Mouse (Mus musculus): Measurements from ENCODE around the gene Gm20388.

Gm20388 gene

DNA sequence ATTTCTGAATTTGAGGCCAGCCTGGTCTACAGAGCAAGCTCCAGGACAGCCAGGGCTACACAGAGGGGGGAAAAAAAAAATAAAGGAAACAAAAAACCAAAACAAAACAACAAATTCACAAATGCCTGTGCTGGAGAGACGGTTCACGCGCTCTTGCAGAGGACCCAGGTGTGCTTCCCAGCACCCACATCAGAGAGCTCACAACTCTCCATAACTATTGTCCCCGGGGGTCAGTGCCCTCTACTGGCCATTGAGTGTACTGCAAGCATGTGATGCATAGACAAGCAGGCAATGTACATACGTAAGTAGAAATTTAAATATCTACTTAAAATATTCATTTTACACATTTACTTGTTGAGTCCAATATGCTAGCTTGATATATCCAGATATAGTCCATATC, 683.9 kb downstream of the Gm20388 start:
- no peak for DNase-seq (ENCODE audit: low spot score in 2 of 2)

DNA sequence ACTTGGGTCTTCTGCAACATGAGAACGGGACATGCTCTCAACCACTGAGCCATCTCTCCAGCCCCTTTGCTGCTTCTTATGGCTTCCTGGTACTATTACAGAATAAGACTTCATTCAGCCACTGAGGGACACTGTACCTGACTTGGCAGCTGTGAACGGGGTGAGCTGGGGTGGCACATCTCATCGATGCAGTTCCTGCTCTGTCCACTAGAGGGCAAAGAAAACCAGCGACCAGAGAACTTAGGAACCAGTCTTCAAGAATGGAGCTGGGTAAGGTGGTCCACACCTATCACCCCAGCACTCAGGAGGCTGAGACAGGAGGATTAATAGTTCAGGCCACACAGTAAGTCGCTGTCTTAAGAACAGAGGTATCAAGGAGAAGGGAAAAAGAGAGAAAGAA, 685.3 kb downstream of the Gm20388 start:
- DNase-seq (ENCODE audit: low spot score in 2 of 2), result no peak

DNA sequence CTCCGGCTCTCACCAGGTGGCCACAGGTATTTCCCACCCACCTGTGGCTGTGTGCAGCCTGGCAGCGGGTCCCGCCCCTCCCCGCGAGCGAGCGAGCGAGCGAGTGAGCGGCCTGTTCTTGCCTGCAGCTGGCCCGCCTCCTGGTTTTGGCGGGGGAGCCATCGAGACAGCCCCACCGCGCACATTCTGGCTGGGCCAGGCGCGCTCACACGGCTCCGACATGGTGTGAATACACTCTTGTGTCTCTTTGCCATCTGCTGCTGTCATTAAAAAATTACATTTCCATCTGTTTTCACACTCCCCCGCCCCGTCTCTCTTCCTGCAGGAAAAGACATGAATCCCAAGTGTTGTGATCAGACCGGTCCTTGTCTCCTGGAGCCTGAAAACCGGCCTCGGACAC, 687.9 kb downstream of the Gm20388 start:
- peak; percentile 85 to 90 for DNase-seq (ENCODE audit: low spot score in 2 of 2)

DNA sequence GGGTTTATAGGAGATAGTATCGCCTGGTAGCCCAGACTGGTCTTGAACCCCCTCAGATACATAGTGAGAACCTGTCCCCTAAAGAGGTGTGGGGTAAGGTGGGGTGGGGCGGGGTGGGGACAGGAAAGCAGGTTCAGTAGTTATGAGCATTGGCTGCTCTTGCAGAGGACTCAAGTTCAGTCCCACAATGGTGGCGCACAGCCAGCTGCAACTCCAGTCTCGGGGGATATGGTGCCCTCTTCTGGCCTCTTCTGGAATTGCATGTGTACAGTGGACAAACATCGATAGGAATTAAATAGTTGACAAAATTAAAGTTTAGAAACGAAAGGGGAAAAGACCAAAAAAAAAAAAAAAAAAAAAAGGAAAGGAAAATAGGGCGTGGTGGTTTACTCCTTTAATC, 688.9 kb downstream of the Gm20388 start:
- peak in 1 of 2 experiments; percentile 54 for DNase-seq (ENCODE audit: low spot score in 2 of 2)

DNA sequence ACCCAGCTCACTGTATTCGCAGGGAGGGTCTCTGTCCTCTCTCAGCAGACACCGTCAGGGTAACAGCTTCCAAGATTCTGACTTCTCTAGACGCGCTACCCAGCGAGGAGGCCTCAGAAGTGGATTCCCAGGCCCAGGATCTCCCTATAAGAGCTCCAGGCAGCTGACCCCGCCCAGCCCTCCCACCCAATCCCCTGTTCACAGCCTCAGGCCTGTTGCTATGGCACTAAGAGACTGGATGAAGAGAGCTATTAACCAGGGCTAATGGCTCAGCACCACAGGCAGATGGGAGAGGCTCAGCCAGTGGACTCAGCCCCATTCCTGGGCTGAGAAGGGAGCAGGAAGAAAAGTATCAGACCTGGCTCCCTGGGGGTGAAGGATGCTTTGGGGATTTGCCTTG, 692.0 kb downstream of the Gm20388 start:
- no peak for DNase-seq (ENCODE audit: low spot score in 2 of 2)

DNA sequence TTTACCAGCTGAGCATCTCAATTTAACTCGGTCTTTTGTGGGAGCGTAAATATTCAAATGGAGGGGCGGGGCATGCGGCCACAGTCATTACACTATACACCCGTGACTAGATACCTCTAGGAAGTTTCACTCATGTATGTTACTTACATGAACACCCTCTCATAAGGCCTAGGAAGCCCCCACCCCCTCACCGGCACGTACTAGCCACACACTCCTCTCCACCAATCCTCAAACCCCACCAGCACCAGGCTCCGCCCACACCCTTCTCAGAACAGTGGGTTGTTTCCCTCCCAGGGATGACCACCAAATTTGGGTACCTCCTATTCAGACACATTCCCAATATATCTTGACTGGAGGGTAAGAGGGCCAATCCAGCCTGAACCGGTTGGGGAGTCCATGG, 696.8 kb downstream of the Gm20388 start:
- no peak for DNase-seq (ENCODE audit: low spot score in 2 of 2)

DNA sequence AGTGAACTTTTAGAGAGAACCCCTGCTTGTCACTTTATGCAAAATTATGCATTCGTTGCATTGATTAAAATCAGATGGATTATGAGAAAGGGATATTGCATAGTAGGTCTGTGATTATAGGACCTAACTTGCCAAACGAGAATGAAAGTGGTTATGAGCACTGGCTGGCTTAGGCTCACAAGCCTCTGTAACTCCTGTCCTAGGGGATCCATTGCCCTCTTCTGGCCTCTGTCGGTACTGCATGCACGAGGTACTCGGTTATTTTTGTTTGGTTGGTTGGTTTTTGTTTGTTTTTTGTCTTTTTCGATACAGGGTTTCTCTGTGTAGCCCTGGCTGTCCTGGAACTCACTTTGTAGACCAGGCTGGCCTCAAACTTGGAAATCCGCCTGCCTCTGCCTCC, 697.2 kb downstream of the Gm20388 start:
- DNase-seq (ENCODE audit: low spot score in 2 of 2), result peak; percentile 40 to 62

DNA sequence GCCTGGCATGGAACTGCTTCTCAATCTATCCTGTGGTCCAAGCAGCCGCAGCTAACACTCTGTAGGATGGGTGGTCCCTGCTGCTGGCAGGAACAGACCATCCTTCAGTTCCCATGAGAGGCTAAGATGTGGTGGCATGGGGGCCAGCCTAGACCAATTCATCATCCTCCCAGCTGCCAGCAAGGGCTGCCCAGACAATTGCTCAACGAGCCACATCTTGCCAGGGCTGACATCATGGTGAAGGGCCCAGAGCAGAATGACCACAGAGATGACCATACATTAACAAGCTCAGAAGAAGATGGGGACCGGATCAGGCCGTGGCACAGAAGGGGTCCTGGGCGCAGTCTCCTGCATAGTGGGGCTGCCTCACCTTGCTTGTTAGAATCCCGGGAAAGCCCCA, 700.2 kb downstream of the Gm20388 start:
- DNase-seq (ENCODE audit: low spot score in 2 of 2), result no peak

DNA sequence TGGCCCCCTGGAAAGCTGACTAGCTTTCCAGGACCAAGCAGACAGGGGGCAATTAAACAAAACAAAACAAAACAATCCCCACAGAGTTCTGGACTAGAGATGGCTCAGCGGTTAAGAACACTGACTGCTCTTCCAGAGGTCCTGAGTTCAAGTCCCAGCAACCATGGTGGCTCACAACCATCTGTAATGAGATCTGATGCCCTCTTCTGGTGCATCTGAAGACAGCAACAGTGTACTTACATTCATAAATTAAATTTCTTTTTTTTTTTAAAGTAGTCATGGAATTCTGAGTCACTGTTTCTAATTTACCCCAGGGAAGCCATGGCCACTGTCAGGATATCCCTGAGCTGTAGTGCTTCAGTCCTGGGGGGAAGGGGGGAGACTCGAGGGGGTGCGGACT, 703.9 kb downstream of the Gm20388 start:
- no peak for DNase-seq (ENCODE audit: low spot score in 2 of 2)

DNA sequence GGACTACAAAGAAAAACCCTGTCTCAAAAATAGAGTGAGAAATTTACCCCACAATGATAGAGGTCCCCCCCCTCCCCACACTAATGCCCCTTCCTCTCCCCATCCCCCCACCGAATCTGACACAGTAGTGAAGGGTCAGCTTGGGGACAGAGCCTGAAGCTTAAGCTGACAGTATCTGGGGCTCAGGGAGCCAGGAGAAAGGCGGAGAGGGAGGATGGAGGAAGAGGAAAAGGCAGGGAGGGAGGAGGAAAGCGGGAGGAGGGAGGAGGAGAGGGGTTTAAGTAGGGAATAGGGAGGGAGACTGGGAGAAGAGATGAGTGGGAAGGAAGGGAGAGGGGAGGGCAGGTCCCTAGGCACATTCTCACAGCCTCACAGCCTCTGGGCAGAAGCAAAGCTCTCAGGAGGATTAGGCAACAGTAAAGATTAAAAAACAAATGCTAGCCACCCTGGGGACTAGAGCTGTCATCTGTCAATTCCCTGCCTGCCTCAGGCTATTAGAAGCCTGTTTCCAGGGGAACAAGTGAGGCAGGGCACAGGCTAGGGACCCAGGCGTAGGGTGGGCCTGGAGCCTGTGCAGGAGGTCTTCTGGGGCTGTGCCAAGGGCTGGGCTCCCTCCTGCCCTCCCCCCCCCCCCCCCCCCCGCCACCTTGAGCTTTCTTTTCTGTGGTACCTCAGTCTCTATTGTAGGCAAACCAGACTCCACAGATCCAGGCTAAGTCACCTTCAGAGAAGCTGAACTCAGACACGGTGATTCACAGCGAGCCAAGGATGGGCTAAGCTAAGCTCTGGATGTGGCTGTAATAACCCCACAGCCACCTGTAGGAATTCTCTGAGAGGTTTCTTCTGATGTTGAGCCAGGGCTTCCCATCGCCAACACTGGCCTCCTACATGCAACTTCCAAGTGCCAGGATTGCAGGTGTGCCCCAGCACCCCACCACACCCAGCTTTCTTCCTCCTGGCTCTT, 706.3 kb downstream of the Gm20388 start:
- DNase-seq (ENCODE audit: low spot score in 2 of 2), result no peak

DNA sequence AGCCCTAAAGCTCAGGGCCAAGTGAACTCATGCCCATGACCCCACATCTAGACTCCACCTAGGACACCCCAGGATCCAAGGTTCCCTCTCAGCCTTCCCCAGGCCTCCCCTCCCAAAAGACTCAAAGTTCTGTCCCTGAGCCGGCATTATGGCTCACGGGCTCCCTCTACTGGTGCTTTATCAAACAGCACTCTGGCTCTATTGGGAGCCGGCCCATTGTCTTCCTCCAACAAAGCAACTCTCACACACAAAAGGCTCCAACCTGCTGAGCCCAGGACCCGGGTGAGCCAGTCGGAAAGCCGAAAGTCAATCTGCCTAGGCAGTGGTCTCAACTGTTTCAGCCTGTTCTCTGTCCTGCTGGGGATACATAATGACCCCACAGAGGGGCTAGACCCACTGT, 707.5 kb downstream of the Gm20388 start:
- peak in 1 of 2 experiments; percentile 49 for DNase-seq (ENCODE audit: low spot score in 2 of 2)

DNA sequence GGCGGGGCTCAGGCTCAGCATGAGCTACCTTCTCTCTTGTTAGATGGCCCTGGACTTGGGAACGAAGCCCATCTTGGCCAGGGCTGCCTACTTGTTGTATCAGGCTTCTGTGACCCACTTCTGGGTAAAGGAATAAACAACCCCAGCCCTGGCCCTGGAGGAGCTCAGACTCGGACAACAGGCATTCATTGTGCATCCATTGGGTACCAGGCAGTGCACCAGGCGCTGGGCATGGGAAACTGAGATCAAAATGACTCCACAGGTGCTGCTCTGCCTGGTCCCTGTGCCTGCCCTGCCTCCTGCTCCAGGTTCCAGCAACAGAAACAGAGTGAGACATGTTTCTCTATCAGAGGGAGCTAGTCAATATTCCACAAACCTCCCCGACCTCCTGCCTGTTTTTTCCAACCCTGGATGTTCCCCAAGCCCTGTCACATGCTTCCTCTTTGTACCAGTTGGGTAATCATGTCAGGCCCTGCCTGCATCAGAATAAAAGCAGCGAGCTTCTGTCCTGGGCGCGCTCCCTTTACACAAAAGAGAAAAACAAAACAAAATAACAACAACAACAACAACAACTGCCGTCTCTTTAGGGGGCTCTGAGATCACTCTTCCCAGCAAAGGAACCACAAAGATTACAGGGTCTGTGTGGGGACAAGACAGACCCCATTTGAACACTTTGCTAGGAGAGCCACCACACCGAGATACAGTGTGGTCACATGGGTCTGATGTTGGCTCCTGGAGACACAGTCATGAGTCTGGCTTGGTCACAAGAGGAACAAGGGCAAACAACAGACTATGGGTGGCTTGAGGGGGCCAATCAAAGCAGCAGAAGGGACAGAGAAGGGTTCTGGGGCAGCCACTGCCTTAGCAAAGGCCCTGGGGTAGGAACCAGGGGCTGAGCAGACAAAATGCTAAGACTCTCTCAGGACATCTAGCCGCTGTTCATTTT, 708.9 kb downstream of the Gm20388 start:
- DNase-seq (ENCODE audit: low spot score in 2 of 2), result peak; percentile 28 to 45

DNA sequence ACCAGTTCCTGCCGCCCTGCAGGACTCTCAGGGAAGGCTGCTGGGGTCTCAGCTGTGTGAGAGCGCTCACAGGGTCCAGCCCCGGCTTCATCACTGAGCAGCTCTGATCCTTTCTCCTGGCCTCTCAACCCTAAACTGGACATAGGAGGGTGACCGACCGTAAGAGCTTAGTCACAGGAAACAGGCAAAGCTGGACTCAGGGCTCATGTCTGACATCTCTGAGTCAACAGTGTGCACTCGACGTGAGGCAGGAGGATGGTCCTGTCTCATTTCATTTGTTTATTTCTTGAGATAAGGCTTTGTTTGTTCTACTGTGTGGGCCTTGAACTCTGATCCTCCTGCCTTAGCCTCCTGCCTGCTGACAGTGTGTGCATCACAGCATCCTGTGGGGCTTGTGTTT, 709.8 kb downstream of the Gm20388 start:
- no peak for DNase-seq (ENCODE audit: low spot score in 2 of 2)

DNA sequence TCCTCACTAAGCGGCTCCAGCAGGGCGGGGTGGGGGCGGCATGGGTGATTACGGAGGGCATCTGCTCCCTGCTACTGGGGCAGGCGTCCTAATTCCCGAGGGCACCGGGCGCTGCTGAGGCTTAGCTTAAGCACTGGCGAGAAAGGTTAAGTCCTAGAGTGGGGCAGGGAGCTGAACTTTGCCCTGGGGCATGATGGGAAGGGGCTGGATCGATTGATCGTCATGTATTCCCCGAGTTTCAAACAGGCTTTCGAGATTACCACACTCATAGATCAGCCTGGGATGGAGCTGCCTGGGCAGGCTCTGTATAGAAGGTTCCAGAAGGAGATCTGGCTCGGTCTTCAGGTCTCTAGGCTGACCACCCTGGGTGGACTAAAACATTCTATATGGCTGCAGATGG, 711.5 kb downstream of the Gm20388 start:
- DNase-seq (ENCODE audit: low spot score in 2 of 2), result no peak

DNA sequence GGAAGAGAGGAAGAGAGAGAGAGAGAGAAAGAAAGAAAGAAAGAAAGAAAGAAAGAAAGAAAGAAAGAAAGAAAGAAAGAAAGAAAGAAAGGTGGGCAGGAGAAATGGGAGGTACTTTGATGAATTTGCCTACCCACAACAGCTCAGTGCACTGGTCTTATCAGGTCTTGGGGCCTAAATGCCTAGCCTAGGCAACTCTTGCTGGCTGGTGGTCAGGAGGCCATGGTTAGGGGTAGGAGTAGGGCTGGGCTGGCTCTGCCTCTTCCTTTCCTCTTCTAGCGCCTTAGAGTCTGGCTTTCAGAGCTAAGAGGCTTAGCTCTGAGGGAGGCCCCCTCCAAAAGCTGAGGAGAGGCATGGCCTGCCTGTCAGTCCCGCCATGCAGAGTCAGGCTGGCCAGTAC, 713.0 kb downstream of the Gm20388 start:
- DNase-seq (ENCODE audit: low spot score in 2 of 2), result no peak

DNA sequence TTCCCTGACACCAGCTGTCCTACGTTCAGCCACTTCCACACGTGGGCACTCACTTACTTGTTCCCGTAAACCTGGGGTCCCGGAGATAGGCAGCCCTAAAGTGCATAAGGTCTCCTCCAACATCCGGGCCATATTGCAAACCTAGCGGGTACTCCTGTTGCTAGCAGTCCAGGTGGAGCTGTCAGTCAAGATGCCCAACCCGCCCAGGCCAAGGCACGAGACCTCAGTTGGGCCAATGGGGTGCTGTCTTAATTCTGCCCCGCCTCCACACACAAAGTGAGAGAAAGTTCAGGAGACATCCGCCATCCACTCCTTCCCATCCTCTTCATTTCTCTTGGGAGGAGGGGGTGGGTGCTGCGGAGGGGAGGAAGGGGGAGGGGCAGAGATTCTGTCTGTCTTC, 715.8 kb downstream of the Gm20388 start:
- no peak for DNase-seq (ENCODE audit: low spot score in 2 of 2)

DNA sequence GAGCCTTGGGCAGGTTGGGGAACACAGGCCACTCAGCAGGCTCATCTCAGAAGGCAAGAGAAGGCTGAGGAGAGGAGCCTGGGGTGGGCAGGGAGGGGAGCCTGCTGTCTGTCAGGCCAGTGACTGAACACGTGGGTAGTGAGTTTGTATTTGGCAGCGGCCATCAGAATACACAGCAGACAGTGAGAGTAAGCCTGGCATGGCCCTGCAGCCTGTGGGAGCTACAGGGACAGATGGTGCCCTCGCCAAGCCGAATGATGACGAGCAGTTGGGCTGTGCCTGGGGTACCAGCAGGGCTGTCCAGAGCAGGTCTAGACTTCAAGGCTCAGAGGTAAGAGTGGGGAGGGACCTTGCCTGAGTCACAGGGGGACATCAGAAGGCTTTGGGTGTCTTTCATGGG, 716.7 kb downstream of the Gm20388 start:
- no peak for DNase-seq (ENCODE audit: low spot score in 2 of 2)

DNA sequence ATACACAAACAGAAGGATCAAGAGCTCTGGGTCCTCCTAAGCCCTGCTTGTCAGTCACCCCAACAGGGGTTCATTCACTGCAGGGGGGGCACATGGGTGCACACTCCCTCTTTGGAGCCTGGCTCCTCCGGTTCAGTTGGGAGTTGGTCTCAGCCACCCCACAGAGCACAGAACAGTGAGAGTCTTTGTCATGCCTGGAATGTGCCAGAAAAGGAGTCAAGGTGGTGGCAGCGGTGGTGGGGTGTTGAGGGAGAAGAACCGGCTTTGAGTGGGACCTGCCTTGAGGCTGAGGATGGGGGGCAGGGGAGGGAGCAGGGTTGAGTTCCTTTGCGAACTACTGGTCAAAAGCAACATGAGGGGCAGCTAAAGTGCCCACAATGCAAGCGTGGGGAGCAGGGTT, 719.4 kb downstream of the Gm20388 start:
- no peak for DNase-seq (ENCODE audit: low spot score in 2 of 2)

DNA sequence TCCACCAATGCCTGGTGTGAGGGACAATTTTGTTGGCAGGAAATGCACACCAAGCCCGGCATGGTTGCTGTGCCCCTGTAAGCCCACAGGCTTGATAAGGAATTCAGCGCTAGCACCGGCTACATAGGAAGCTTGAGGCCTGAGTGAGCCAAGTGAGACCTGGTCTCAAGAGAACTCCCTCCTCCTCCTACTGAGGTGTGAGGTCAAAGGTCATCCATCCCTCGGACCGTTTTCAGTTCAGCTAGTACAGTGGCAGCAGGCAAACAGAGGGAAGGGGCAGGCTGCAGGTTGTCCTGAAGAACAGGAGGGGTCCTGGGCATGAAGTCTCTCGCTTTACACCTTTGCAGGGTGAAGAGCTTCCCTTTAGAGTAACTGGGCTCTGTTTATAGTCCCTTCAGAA, 720.2 kb downstream of the Gm20388 start:
- no peak for DNase-seq (ENCODE audit: low spot score in 2 of 2)

DNA sequence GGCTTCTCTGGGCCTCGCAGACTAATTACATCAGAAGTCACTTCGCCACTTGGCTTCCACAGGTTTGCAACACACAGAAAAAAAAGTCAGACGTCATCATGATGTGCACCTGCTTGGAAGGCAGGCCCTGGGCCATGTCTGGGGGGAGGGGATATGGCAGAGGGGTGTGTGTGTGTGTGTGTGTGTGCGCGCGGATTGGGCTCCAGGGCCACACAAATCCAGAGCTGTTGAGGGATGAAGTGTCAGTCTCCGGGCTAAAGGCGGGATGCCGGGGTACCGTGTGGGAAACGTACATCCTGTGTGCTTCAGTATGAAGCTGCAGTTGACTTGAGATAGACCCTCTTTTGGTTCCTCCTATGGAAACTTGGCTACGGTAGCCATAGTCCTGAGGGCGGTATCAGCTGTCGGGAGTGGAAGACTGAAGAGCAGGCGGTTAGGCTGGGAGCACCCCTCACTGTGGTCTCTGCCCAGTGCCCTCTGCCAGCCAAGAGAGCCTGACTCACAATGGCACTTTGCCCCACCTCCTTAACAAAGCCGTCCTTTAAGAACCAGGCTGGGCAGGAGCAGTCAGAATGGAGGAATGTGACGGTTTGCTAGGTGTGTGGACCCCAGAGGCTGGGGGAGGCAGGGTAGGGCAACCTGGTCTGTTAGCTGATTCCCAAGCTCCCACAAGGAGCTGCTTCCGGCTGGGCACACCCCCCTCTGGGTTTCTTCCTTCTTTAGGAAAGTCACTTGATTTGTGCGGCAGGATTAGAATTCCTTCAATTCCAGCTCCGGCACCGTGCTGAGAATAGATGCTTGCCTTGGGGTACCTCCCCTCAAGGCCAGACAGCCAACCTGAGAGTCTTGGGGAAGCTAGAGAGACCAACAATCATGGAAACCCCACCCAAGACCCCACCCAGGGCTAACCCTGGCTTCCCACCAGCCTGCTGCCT, 721.1 kb downstream of the Gm20388 start:
- DNase-seq (ENCODE audit: low spot score in 2 of 2), result no peak

DNA sequence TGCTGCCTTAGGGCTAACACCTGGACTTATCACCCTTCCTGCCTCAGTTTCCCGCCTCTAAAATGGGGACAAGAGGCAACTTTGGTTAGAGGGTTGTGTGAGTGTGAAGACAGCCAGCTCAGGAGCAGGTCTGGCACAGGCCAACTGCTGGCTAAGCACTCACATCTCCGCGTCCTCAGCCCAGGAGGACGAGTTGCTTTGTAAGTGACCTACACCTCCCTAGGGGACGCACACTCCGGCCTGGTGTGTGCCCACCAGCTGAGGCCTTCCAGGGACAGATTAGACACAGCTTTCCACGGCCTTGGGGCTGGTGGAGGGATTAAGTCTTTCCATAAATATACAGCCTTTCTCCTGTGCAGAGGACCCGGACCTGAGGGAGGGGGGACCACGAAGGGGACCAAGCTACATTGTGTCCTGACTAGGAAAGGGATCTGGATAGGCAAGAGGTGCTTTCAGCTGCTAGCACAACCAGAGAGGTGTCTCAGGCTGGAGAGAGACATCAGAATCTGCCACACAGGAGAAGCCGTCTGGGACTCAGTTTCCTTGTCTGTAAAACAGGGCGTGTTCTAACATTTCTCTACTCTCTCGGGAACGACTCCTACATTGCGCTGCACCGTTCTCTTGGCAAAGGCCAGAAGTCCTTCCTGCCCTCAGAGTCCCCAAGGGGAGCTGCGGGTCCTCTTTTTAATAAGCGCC, 722.5 kb downstream of the Gm20388 start:
- DNase-seq (ENCODE audit: low spot score in 2 of 2), result no peak

Measured in right cerebral cortex, postnatal 36 days (tissue).